Mouse (Mus musculus): ENCODE data around the gene Gucy2g.
"Not testable (repeated sequence)": the region's sequence is repeated elsewhere in the genome, so short reads cannot be mapped to it uniquely, and the experiment has no call there.

The Gucy2g gene

DNA sequence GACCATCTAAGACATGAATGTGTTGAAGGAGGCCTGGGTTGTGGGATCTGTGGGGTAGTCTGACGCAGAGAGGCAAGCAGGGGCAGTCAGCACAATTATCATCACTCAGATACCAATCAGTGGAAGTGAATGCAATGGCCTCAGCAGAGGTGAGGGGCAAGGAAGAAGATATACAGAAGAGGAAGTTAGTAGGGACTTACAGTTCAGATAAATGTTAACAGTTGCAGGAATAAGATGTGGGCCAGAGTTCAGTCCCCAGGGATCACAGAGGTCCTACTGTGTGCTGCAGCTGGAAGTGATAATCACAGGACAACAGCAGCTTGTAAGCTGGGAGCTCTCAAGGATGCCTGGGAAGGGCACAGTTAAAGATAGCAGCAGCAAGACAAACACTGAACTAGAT, 76.9 kb downstream of the Gucy2g start:
- no peak for DNase-seq (ENCODE audit: low spot score)

DNA sequence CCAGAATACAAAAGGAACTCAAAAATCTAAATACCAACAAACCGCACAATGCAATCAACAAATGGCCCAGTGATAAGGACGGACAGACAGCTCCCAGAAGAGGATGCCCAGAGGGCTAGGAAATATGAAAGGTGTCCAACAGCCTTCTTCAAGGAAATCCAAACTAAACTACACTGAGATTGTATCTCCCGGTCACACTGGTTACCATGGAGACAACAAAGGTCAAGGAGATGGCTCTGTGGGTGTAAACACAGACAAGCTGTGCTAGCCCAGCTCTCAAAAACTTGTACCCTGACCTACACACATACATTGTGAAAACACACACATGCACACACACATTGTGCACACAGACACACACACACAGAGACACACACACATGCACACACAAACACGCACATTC, 78.8 kb downstream of the Gucy2g start:
- DNase-seq (ENCODE audit: low spot score) = no peak

DNA sequence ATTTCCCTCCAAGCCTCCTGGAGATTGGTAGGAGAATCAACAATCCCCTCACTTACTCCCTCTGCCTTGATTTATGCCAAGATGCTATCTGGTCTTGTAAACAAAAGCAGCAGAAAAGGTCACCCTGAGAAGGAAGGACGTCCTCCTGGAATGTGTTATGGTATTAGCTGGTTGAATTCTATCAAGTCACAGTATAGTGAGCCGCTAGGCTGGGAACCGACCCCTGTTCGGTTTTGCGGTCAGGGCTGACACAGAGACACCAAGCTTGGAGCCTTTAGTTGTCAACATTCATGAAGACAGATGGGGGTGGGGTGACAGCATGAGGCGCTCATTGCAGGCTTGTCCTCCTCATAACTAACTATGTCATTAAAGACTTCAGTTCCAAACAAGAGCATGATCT, 81.2 kb downstream of the Gucy2g start:
- no peak for DNase-seq (ENCODE audit: low spot score)

DNA sequence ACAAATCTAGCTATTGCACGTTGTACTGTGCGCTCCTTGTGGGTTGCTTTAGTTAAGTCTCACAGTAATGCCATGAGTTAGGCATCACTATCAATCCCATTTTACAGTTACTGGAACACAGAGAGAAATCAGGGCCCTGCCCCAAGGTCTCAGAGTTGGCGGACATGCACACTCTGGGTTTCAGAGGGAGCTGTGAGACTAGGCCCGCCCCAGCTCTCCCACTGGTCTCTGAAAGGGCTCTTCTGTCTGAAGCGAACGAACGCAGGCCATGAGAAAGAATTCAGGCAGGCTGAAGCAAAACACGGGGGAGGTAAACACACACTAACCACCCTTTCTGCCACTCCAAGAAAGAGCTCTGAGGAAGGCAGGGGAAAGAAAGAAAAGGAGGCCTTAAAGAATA, 82.4 kb downstream of the Gucy2g start:
- no peak for DNase-seq (ENCODE audit: low spot score)

DNA sequence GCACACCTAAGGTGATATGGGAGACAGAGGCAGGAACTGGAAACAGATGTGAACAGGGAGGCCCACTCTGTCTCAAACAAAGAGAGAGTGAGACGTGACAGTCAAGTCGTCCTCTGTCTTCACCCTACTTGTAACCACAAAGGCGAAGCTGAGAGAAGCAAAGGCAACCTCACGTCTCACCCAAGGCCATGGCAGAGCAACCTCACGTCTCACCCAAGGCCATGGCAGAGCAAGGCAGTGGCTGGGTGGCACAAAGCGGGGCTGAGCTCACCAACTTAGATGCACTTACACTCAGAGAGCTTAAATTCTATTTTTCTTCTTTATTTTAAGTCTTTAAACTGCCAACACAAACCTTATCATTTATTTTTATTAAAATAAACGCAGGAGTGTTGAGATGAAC, 84.0 kb downstream of the Gucy2g start:
- no peak for DNase-seq (ENCODE audit: low spot score)

DNA sequence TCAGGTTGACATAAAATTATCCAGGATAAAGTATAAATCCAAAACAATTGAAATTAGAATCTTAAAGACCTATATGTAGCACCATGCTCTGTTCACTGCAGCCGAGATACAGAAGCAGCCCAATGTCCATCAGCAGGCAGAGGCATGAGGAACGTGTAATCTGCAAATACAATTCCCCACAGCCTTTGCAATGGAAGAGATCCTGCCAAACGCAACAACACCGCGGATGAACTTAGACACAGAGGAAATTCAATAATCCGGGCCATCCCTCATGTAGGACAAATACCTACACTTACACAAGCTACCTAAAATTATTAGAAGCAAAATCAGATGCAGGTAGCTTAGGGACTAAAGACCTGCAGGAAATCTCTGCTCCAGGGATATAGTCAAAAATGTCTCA, 88.1 kb downstream of the Gucy2g start:
- no peak for DNase-seq (ENCODE audit: low spot score)

DNA sequence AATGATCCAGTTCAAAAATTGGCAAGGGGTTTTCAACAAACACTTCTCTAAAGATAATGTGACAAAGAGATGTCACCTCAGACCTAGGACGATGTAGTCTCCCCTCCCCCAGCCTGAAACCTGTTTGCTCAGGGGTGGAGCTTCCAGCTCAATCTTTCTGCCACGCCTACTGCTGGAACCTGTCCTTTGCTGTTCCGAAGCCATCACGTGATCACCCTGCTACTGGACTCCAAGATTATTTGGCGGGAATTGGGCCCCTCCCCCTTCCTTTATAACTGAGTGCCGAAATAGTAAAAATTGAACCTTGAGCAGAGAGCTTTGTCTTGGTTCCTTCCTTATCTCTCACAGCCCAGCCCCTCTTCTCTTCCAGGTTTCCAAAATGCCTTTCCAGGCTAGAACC, 88.8 kb downstream of the Gucy2g start:
- DNase-seq (ENCODE audit: low spot score) = not testable (repeated sequence)

DNA sequence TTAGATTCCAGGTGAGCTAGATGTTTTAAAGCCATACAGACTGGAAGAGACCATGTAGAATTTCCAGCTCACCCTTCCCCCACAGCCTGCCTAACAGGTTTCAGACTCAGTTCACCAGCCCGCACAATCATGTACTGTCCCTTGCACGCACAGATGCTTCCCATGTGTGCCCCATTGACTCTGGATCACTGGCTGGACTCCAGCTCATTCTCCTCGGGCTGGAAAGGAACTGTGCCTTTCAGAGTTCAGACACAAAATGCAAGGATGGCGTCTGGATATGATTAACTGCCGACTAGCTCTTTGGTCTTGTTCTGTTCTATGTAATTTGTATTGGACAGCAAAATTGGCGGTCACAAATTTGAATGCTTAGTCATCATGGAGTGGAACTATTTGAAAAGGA, 91.4 kb downstream of the Gucy2g start:
- DNase-seq (ENCODE audit: low spot score) = no peak

DNA sequence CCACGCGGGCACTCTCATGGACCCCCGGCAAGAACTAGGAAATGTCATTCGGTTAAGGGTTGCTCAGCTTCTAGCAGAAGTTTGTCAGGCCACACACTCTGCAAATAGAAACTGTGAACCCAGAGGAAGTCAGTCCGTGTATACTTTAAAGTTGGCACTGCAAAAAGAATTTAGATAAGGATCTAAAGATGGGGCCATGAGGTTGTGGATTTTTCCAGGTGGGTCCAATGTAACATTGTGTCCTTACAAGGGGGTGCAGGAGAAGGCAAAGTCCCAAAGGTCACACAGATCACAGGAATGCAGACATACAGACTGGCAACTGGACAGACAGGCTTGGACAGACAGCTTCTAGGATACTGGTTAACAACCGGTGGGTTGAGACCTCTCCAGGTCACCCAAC, 92.9 kb downstream of the Gucy2g start:
- no peak for DNase-seq (ENCODE audit: low spot score)
